Mouse (Mus musculus): Measurements from ENCODE around the gene Zan. TPM values are rescaled to one million over a fixed set of nuclear protein-coding genes. Genes with fewer than 3 reads are reported as not detected.
A peak's percentile ranks its signal among the peaks of the same experiment; 100 is the strongest.

Gene Zan
- polyA plus RNA-seq, 1 experiment from 2014 or later = 0.04 TPM

- Histone ChIP-seq H3K4me3 (no peak overlapping the region), H3K27me3 (replicated peaks) (no peaks in the 10 kb centered on the region), H3K4me1 (no peaks in the 10 kb centered on the region), H3K27ac (no peak overlapping the region), H3K9me3 (no peaks in the 10 kb centered on the region), H3K4me2 (replicated peaks) (no peak overlapping the region), H3K36me3 (no peaks in the 10 kb centered on the region), H3K9ac (no peak overlapping the region)
- WGBS = 68% methylated on average over 4 of the region's 4 CpGs
- no peak for ATAC-seq (ENCODE audit: low FRiP score, low read depth)
Measured at GRCm38 (mm10) chr5:137491559-137491958, 14.7 kb upstream of the Zan start.

DNA sequence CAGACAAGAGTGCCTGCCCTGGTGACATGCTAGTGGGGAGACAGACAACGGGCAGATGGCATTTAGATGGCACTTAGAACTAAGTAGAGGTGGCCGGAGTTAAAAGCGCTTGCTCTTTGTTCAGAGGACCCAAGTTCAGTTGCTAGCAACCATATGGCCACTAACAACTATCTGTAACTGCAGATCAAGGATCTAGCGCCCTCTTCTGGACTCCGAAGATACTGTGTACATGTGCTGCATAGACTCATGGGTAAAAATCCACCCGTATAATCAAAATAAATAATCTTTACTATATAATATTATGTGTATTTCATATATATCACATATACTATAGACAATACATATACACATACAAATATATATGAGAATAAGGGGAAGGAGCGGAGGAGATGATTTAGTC is 10.8 kb upstream of the Zan start:
- Histone ChIP-seq H3K36me3 (no peaks in the 10 kb centered on the region), H3K9ac (no peak overlapping the region), H3K27ac (no peak overlapping the region), H3K27me3 (replicated peaks) (peaks cover 4% of the 10 kb centered on the region; the same call in 1 of the 2 replicates), H3K4me3 (no peak overlapping the region), H3K4me1 (peaks cover 13% of the 10 kb centered on the region), H3K9me3 (no peaks in the 10 kb centered on the region), H3K4me2 (replicated peaks) (no peak overlapping the region)
- WGBS = 85% methylated on average over 7 of the region's 7 CpGs
- no peak for ATAC-seq (ENCODE audit: low FRiP score, low read depth)

- Histone ChIP-seq H3K36me3 (no peaks in the 10 kb centered on the region), H3K9me3 (no peaks in the 10 kb centered on the region), H3K9ac (0 out of 2 replicates have a peak overlapping the region, but pooled peaks have one; percentile 29), H3K4me1 (peaks cover 13% of the 10 kb centered on the region), H3K27me3 (replicated peaks) (peaks cover 4% of the 10 kb centered on the region; the same call in 1 of the 2 replicates), H3K27ac (no peak overlapping the region), H3K4me2 (replicated peaks) (peak overlapping the region; percentile 70), H3K4me3 (peak overlapping the region; percentile 18)
- ATAC-seq (ENCODE audit: low FRiP score, low read depth) = no peak
- WGBS = under 1% methylated on average over 17 of the region's 17 CpGs
Measured at GRCm38 (mm10) chr5:137485851-137486155, 8.9 kb upstream of the Zan start.

DNA sequence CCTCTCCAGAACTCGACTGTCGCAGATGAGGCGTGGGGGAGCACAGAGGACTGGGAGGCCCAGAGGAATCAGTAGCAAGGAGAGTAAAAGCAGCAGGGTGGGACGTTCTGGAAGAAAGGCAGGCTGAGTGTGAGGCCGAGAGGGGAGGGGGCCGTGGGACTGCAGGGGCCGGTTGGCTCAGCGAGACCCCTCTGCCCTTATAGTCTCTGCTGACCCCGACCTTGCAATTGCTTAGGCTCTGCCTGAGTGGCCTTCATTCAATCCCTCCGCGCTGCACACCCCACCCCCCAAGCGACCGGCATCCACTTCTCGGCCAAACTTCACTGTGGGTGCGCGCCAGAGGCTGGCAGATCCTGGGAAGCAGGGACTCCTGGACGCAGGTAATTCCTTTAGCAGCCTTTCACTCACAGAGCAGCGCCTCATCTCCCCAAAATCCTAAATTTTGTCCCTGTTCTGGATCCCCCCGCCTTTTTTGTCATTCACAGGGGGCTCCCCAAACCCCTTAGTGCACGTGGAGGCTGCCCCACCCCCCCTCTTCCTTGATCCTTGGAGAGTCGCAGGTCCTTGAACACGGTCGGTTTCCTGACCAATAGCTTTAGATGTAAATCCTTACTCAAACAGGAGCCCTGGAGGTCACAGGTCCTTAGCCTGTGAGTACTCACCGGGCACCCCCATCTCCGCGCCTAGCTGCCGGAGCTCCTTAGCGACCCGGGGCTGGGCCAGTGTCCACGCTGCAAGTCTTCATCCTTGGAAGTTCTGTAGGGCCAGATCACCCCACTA is 8.4 kb upstream of the Zan start:
- peaks cover 13% of the 10 kb centered on the region for H3K4me1 ChIP-seq
- ATAC-seq (ENCODE audit: low FRiP score, low read depth) = no peak
- H3K27ac ChIP-seq = no peak overlapping the region
- no peaks in the 10 kb centered on the region for H3K9me3 ChIP-seq
- peak overlapping the region; percentile 18 for H3K4me3 ChIP-seq
- H3K27me3 ChIP-seq (replicated peaks) = peaks cover 4% of the 10 kb centered on the region; the same call in 1 of the 2 replicates
- H3K9ac ChIP-seq = 0 out of 2 replicates have a peak overlapping the region, but pooled peaks have one; percentile 29
- H3K36me3 ChIP-seq = no peaks in the 10 kb centered on the region
- peak overlapping the region; percentile 70 for H3K4me2 ChIP-seq (replicated peaks)
- 5% methylated on average over 30 of the region's 30 CpGs for WGBS

- no peaks in the 10 kb centered on the region for H3K36me3 ChIP-seq
- H3K4me2 ChIP-seq (replicated peaks) = no peak overlapping the region
- H3K27ac ChIP-seq = no peak overlapping the region
- no peaks in the 10 kb centered on the region for H3K9me3 ChIP-seq
- WGBS = 8% methylated on average over 8 of the region's 8 CpGs
- ATAC-seq (ENCODE audit: low FRiP score, low read depth) = no peak
- peaks cover 4% of the 10 kb centered on the region; the same call in 1 of the 2 replicates for H3K27me3 ChIP-seq (replicated peaks)
- no peak overlapping the region; the same call in 1 of the 2 replicates for H3K9ac ChIP-seq
- H3K4me1 ChIP-seq = peaks cover 13% of the 10 kb centered on the region
- no peak overlapping the region for H3K4me3 ChIP-seq
Measured at GRCm38 (mm10) chr5:137481897-137482296, 5.0 kb upstream of the Zan start.

DNA sequence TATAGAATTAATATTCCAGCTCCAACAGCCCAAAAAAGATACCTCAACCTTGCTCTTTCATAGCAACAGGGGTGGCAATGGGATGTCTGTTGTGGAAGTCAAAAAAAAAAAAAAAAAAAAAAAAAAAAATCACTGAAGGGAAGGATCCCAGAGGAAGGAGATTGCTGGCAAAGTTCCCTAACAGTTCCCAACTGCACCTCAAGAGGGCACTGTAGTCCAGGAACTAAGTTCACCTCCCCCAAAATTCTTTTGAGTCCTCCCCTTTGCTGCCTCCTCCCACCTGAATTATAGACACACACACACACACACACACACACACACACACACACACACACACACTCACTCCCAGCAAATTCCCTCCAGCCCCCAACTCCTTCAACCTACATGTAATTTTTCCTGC is 4.3 kb upstream of the Zan start:
- H3K9ac ChIP-seq = no peak overlapping the region
- H3K9me3 ChIP-seq = no peaks in the 10 kb centered on the region
- no peak overlapping the region for H3K4me2 ChIP-seq (replicated peaks)
- H3K36me3 ChIP-seq = no peaks in the 10 kb centered on the region
- H3K27me3 ChIP-seq (replicated peaks) = peaks cover 4% of the 10 kb centered on the region; the same call in 1 of the 2 replicates
- no peak for ATAC-seq (ENCODE audit: low FRiP score, low read depth)
- H3K27ac ChIP-seq = no peak overlapping the region
- peaks cover 12% of the 10 kb centered on the region for H3K4me1 ChIP-seq
- H3K4me3 ChIP-seq = no peak overlapping the region

DNA sequence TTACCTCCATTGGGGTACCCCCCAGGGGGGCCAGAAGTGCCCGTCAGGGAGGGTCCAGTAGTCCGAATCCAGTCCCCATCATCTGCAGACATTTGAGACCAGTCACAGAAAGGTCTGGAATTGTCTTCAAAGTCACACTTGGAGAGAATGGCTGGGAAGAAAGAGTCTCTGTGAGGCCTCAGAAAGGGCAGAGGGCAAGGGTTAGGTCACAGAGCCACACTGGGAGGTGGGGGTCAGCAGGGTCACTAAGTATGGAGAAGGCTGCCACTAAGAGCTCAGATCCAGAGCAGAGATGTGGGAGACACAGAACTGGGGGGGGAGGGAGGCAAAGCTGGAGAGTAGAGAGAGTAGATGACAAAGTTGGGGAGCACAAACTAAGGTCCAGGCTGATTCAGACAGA is 2.5 kb downstream of the Zan start:
- H3K4me3 ChIP-seq = no peak overlapping the region
- no peak overlapping the region for H3K4me2 ChIP-seq (replicated peaks)
- no peak overlapping the region for H3K27ac ChIP-seq
- H3K9me3 ChIP-seq = no peaks in the 10 kb centered on the region
- no peaks in the 10 kb centered on the region for H3K27me3 ChIP-seq (replicated peaks)
- H3K4me1 ChIP-seq = no peaks in the 10 kb centered on the region
- H3K9ac ChIP-seq = no peak overlapping the region
- no peaks in the 10 kb centered on the region for H3K36me3 ChIP-seq
- ATAC-seq (ENCODE audit: low FRiP score, low read depth) = no peak
- WGBS = 21% methylated on average over 2 of the region's 2 CpGs

- H3K27me3 ChIP-seq (replicated peaks) = no peaks in the 10 kb centered on the region
- H3K36me3 ChIP-seq = no peaks in the 10 kb centered on the region
- H3K4me2 ChIP-seq (replicated peaks) = no peak overlapping the region
- H3K4me1 ChIP-seq = no peaks in the 10 kb centered on the region
- no peaks in the 10 kb centered on the region for H3K9me3 ChIP-seq
- no peak overlapping the region for H3K4me3 ChIP-seq
- no peak overlapping the region for H3K27ac ChIP-seq
- no peak for ATAC-seq (ENCODE audit: low FRiP score, low read depth)
- 71% methylated on average over 5 of the region's 5 CpGs for WGBS
- no peak overlapping the region for H3K9ac ChIP-seq
Measured at GRCm38 (mm10) chr5:137472252-137472904, 4.5 kb downstream of the Zan start.

DNA sequence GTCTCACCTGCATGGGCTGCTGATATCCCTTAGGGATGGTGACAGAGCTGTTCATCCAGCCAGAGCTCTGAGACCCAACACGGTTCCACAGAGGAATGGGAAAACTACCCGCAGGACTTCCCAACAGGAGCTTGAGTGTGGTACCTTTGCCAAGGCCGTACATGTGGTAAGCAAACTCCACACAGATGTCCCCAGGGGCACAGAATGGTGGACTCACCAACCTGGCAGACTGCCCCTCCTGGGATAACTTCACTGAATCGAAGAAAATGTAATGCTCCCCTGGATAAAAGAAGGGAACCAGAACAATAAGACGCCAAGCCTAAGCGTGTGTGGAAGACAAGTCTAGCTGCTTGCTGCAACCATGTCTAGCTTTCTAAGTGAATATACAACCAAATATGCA is 9.9 kb downstream of the Zan start:
- H3K4me3 ChIP-seq = no peak overlapping the region
- no peak for ATAC-seq (ENCODE audit: low FRiP score, low read depth)
- no peak overlapping the region for H3K27ac ChIP-seq
- no peaks in the 10 kb centered on the region for H3K27me3 ChIP-seq (replicated peaks)
- no peak overlapping the region for H3K4me2 ChIP-seq (replicated peaks)
- no peaks in the 10 kb centered on the region for H3K36me3 ChIP-seq
- WGBS = 92% methylated on average over 6 of the region's 6 CpGs
- H3K9ac ChIP-seq = no peak overlapping the region
- no peaks in the 10 kb centered on the region for H3K4me1 ChIP-seq
- 0 out of 2 replicates have a peak, but pooled peaks cover 3% of the 10 kb centered on the region for H3K9me3 ChIP-seq

DNA sequence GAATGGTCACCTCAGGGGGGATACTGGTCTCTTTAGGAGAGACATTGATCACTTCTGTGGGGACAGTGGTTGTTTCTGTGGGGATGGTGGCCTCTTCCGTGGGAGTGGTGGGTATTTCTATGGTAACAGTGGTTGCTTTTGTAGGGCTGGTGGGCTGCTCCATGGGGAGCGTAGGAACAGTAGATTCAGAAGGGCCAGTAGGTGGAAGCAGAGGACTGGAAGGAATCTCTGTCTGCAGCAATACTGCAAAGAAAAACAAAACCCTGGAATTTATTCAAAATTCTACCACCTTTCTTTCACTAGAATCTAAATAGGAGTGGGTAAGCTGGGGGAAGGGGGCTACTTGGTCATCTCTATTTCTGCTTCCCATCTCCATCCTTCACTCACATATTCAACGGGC is 11.8 kb downstream of the Zan start:
- Histone ChIP-seq H3K27ac (no peak overlapping the region), H3K9me3 (0 out of 2 replicates have a peak, but pooled peaks cover 3% of the 10 kb centered on the region), H3K9ac (no peak overlapping the region), H3K4me1 (no peaks in the 10 kb centered on the region), H3K27me3 (replicated peaks) (no peaks in the 10 kb centered on the region), H3K36me3 (no peaks in the 10 kb centered on the region), H3K4me2 (replicated peaks) (no peak overlapping the region), H3K4me3 (no peak overlapping the region)
- ATAC-seq (ENCODE audit: low FRiP score, low read depth) = no peak
- 61% methylated on average over 3 of the region's 3 CpGs for WGBS

GRCm38 (mm10) chr5:137455866-137456591 is 20.8 kb downstream of the Zan start:
- H3K9me3 ChIP-seq = no peaks in the 10 kb centered on the region
- H3K9ac ChIP-seq = no peak overlapping the region
- H3K36me3 ChIP-seq = no peaks in the 10 kb centered on the region
- H3K4me1 ChIP-seq = no peaks in the 10 kb centered on the region
- ATAC-seq (ENCODE audit: low FRiP score, low read depth) = no peak
- WGBS = 50% methylated on average over 7 of the region's 7 CpGs
- no peak overlapping the region for H3K4me2 ChIP-seq (replicated peaks)
- no peak overlapping the region for H3K27ac ChIP-seq
- no peaks in the 10 kb centered on the region for H3K27me3 ChIP-seq (replicated peaks)
- no peak overlapping the region for H3K4me3 ChIP-seq

DNA sequence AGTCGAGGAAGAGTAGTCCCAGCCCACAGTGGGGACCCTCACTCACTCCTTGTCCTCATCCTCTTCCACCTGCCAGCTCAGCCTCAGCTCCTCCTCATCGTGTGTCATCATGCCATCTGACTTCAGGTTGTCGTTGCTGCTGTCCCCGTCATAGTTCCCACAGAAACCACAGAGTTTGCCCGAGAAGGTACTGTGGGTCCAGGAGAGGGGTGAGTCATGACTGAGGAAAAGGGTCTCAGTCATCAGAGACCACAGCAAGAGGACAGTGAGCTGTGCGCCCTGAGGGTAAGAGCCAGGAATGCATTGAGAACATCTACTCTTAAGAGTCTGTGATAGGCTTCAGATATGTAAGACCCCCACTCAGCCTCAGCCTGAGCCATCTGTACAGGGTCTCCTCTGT is 21.7 kb downstream of the Zan start:
- Histone ChIP-seq H3K27me3 (replicated peaks) (no peaks in the 10 kb centered on the region), H3K4me1 (no peaks in the 10 kb centered on the region), H3K4me3 (no peak overlapping the region), H3K9me3 (no peaks in the 10 kb centered on the region), H3K36me3 (no peaks in the 10 kb centered on the region), H3K27ac (no peak overlapping the region), H3K4me2 (replicated peaks) (no peak overlapping the region), H3K9ac (no peak overlapping the region)
- no peak for ATAC-seq (ENCODE audit: low FRiP score, low read depth)
- 86% methylated on average over 6 of the region's 6 CpGs for WGBS

Data from neural tube, embryonic 12.5 days (tissue).